Mouse (Mus musculus) liver, embryonic 13.5 days (tissue): ENCODE results near the gene Bmp8b. TPM values are rescaled to one million over a fixed set of nuclear protein-coding genes. Genes with fewer than 3 reads are reported as not detected.

ENCODE experiments used
- ATAC-seq: fragments of 200-750 bp; cut with Nextera tagmentation; 2 replicates; pipeline ENCODE4 v1.8.0; 2017; ENCODE audit warnings: low read depth, mild to moderate bottlenecking, moderate number of reproducible peaks, moderate library complexity
- DNase-seq: peaks from one replicate; pipeline ENCODE4 v3.0.0; 2022
- H3K27ac ChIP-seq: fragments of 300-500 bp; sonication (generic); 2 replicates; pipeline ENCODE4 v1.5.1; 2015; ENCODE audit warnings: moderate library complexity, mild to moderate bottlenecking, inconsistent platforms
- H3K27me3 ChIP-seq: fragments of 300-500 bp; sonication (generic); 2 replicates; pipeline ENCODE4 v1.6.1; 2015; ENCODE audit warnings: mild to moderate bottlenecking, inconsistent platforms
- H3K36me3 ChIP-seq: fragments of 300-500 bp; sonication (generic); 2 replicates; pipeline ENCODE4 v1.6.1; 2015; ENCODE audit warnings: mild to moderate bottlenecking, inconsistent platforms
- H3K4me1 ChIP-seq: fragments of 300-500 bp; sonication (generic); replicated peaks from 2 replicates; pipeline ENCODE4 v1.6.1; 2015; ENCODE audit warnings: inconsistent platforms
- H3K4me2 ChIP-seq: fragments of 300-500 bp; sonication (generic); 2 replicates; pipeline ENCODE4 v1.6.1; 2015; ENCODE audit warnings: inconsistent platforms, mild to moderate bottlenecking, moderate library complexity
- H3K4me3 ChIP-seq: fragments of 300-500 bp; sonication (generic); replicated peaks from 2 replicates; pipeline ENCODE4 v1.5.1; 2015; ENCODE audit warnings: mild to moderate bottlenecking, inconsistent platforms
- H3K9ac ChIP-seq: fragments of 300-500 bp; sonication (generic); 2 replicates; pipeline ENCODE4 v1.6.1; 2015; ENCODE audit warnings: mild to moderate bottlenecking, inconsistent platforms
- H3K9me3 ChIP-seq: fragments of 300-500 bp; sonication (generic); replicated peaks from 2 replicates; pipeline ENCODE4 v1.6.1; 2016; ENCODE audit warnings: inconsistent platforms
- WGBS: fragments of 180-500 bp; shearing (Covaris S2); methylation state at CpG from one replicate; pipeline ENCODE4 v1.1.7; 2015; ENCODE audit not compliant: insufficient replicate concordance; 5-methylcytosine and 5-hydroxymethylcytosine counted together
- polyA plus RNA-seq: library from polyadenylated mRNA; unstranded; fragments of >200 nt; fragmentation: Nextera tagmentation; extraction: Ambion mirVana; gene quantifications from 2 replicates; pipeline ENCODE4 v1.2.1, GENCODE M21; 2015

Gene Bmp8b
- polyA plus RNA-seq = 0.50 and 0.81 TPM in 2 replicates

DNA sequence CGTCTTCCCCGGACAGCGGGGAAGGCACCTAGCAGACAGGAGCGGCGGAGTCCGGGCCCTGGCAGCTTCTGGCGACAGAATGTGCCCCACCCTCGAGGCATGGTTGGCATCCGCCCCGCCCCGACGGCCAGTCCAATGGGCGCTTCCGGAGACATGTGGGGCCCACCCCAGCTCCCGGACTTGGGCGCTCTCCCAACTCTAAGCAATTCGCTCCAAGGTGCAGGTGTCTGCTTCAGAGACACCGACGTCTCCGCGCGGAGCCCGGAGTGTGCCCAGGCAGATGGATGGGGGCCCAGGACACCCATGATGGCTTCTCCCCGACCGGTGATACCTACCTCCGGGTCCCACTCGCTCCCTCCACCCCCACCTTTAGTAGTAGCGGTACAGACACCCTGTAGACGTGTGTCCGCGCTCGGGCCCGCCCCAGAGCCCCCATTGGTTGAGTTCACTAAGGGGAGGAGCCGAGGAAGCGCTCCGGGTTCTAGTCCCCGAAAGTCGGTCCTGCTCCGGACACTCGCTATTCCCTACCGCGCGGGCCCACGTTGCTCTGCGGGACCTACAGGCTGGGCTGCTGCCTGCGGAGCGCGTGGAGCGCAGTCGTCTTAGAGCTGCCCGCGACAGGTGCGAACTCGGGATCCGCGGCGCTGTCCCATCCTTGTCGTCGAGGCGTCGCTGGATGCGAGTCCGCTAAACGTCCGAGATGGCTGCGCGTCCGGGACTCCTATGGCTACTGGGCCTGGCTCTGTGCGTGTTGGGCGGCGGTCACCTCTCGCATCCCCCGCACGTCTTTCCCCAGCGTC, at the start of gene Bmp8b:
Bmp8b (plus strand) TSS at position 515 of the 800 bp plus-strand sequence.
- H3K36me3 ChIP-seq = no peaks in the 10 kb centered on the region
- peak within 1 kb of the TSS; percentile 48 for H3K4me2 ChIP-seq
- H3K27me3 ChIP-seq = peaks cover 48% of the 10 kb centered on the region
- no peak within 1 kb of the TSS for H3K9ac ChIP-seq
- H3K9me3 ChIP-seq = no peaks in the 10 kb centered on the region
- H3K27ac ChIP-seq = no peak within 1 kb of the TSS
- 8% methylated on average over 75 of the region's 75 CpGs for WGBS
- peaks cover 8% of the 10 kb centered on the region; the same call in 1 of the 2 replicates for H3K4me1 ChIP-seq
- ATAC-seq (peak; percentile 45; the same call in 1 of the 2 replicates), DNase-seq (no peak)
- peak within 1 kb of the TSS; percentile 26 for H3K4me3 ChIP-seq

DNA sequence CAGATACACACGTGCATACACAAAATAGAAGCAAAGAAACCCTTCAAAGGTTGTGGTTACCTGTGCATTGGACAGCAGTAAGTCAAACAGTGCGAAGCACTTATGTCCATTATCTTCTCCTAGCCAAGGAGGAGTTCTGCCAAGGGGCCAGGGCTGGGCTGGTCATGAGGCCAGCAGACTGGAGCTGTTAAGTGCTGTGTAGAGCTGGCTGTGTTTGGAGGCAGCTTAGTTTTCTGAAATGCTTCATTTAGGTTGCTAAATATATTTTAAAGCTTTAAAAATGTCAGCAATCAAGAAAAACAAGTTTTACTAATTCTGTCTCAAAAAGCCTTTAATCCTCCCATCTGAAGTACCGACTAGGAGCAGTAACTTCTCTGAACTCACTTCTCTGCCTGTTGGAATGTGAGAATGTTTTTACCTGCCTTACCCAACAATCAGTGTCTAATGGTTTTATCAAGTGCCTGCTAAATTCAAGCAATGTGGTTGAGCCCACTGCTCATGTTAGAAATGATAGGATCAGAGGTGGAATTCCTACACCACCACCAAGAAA, 48.3 kb upstream of the Bmp8b start:
- Histone ChIP-seq H3K36me3 (peaks cover 47% of the 10 kb centered on the region), H3K4me3 (no peak overlapping the region), H3K9me3 (no peaks in the 10 kb centered on the region), H3K9ac (no peak overlapping the region), H3K4me1 (no peaks in the 10 kb centered on the region), H3K4me2 (no peak overlapping the region), H3K27me3 (no peaks in the 10 kb centered on the region), H3K27ac (no peak overlapping the region)
- WGBS = 76% methylated on average over 3 of the region's 3 CpGs
- no peak for DNase-seq
- ATAC-seq = no peak

DNA sequence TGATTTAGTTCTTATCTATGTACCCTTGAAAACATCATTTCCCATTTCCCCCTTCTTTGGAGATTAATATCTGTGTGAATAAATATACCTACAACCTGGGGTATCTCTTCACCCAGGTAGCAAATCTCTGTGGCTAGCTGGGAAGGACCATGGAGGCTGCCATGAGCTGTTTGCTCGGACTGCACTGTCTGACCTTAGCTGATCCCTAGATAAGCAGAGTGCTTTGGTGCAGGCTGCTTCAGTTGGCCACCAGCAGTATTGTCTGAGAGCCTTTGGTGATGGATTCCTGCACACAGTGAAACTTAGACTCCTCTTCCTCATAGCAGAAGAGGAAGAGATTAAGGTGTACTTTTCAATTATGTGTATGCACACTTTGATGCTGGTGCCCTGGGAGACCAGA, 47.0 kb upstream of the Bmp8b start:
- Histone ChIP-seq H3K36me3 (peaks cover 35% of the 10 kb centered on the region), H3K27me3 (no peaks in the 10 kb centered on the region), H3K27ac (no peak overlapping the region), H3K9ac (no peak overlapping the region), H3K9me3 (no peaks in the 10 kb centered on the region), H3K4me1 (no peaks in the 10 kb centered on the region), H3K4me3 (no peak overlapping the region), H3K4me2 (no peak overlapping the region)
- DNase-seq (no peak), ATAC-seq (0 out of 2 replicates have a peak, but pooled peaks have one; percentile 58)
- 28% methylated on average over 1 of the region's 1 CpGs for WGBS

GRCm38 (mm10) chr4:123061744-123062143, 43.2 kb upstream of the Bmp8b start:
- Histone ChIP-seq H3K9me3 (no peaks in the 10 kb centered on the region), H3K9ac (no peak overlapping the region), H3K27me3 (no peaks in the 10 kb centered on the region), H3K4me2 (no peak overlapping the region), H3K27ac (no peak overlapping the region), H3K4me1 (no peaks in the 10 kb centered on the region), H3K4me3 (no peak overlapping the region), H3K36me3 (no peaks in the 10 kb centered on the region)
- 54% methylated on average over 5 of the region's 5 CpGs for WGBS
- ATAC-seq (no peak), DNase-seq (no peak)

DNA sequence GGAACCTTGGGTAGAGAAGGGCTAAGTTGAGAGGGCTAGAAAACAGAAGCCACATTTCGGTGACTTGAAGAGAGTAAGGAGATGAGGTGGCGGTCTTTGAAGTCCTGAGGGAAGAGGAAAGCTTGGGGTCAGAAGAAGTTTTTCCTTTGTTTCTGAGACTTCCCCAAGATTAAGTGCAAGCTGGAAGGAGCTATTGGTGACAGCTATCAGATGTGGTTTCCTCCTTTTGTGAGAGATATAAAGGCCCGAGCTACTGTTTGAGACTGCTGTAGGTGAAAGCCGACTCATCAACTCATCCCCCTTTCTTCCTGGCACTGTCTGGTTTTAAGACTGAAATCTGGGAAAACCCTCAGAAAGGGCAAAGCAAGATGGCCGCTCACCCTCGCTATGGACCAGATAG, 36.3 kb upstream of the Bmp8b start:
- no peak for ATAC-seq

GRCm38 (mm10) chr4:123071266-123071966, 33.5 kb upstream of the Bmp8b start:
- peak overlapping the region; percentile 50 for H3K4me2 ChIP-seq
- DNase-seq = peak; percentile 20
- no peak overlapping the region for H3K27ac ChIP-seq
- no peak overlapping the region for H3K9ac ChIP-seq
- peaks cover 27% of the 10 kb centered on the region for H3K27me3 ChIP-seq
- peak; percentile 74 for ATAC-seq
- 5% methylated on average over 13 of the region's 13 CpGs for WGBS
- H3K9me3 ChIP-seq = no peaks in the 10 kb centered on the region
- no peaks in the 10 kb centered on the region for H3K36me3 ChIP-seq
- peaks cover 5% of the 10 kb centered on the region for H3K4me1 ChIP-seq
- H3K4me3 ChIP-seq = peak overlapping the region; percentile 22; the same call in 1 of the 2 replicates

More for the DNA sequence above, 36.3 kb upstream of the Bmp8b start:
- Histone ChIP-seq H3K36me3 (no peaks in the 10 kb centered on the region), H3K9ac (no peak overlapping the region), H3K4me3 (no peak overlapping the region), H3K9me3 (no peaks in the 10 kb centered on the region), H3K27me3 (peaks cover 27% of the 10 kb centered on the region), H3K27ac (no peak overlapping the region), H3K4me1 (peaks cover 5% of the 10 kb centered on the region), H3K4me2 (no peak overlapping the region)
- WGBS = 33% methylated on average over 6 of the region's 6 CpGs
- no peak for DNase-seq

DNA sequence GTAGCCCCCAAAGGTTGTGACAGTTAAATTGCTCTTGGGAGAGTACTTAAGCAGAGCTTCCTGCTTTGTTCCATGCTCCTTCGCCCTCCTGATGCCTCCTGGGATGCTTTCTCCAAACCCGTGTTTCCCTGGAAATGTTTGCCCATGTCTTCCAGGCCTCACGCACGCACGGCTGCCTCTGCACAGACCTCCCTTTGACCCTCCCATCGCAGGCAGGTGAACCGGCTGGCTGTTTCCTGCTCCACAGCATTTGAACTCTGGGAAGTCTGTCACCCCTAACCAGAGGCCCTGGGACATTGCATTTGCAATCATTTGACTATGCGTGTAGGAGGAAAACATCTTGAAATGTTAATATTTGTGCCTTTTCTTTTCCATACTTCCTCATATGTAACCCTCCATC, 28.0 kb upstream of the Bmp8b start:
- WGBS = 64% methylated on average over 8 of the region's 8 CpGs
- no peaks in the 10 kb centered on the region for H3K36me3 ChIP-seq
- H3K27me3 ChIP-seq = no peaks in the 10 kb centered on the region; the same call in 1 of the 2 replicates
- H3K9ac ChIP-seq = no peak overlapping the region
- peaks cover 13% of the 10 kb centered on the region for H3K4me1 ChIP-seq
- no peak overlapping the region for H3K27ac ChIP-seq
- DNase-seq (no peak), ATAC-seq (no peak)
- H3K9me3 ChIP-seq = no peaks in the 10 kb centered on the region
- no peak overlapping the region for H3K4me2 ChIP-seq
- no peak overlapping the region for H3K4me3 ChIP-seq

DNA sequence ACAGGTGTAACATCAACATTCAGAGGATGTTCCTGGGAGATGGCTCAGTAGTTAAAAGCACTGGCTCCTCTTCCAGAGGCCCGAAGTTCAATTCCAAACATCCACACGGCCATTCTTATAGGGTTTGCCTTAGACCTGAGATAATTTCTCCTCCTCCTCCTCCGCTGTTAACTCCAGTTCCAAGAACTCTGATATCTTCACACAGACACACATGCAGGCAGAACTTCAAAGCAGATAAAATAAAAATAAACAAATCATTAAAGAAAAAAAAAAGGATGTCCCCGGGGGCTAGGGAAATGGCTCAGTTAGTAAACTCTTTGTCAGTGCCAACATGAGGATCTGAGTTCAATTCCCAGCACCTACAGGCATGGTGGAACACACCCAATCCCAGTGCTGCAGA, 26.7 kb upstream of the Bmp8b start:
- H3K27ac ChIP-seq = no peak overlapping the region
- 21% methylated on average over 4 of the region's 4 CpGs for WGBS
- no peaks in the 10 kb centered on the region for H3K9me3 ChIP-seq
- ATAC-seq (peak; percentile 74), DNase-seq (no peak)
- no peak overlapping the region for H3K9ac ChIP-seq
- peaks cover 13% of the 10 kb centered on the region for H3K4me1 ChIP-seq
- H3K36me3 ChIP-seq = no peaks in the 10 kb centered on the region
- peak overlapping the region; percentile 24; the same call in 1 of the 2 replicates for H3K4me2 ChIP-seq
- no peaks in the 10 kb centered on the region; the same call in 1 of the 2 replicates for H3K27me3 ChIP-seq
- no peak overlapping the region for H3K4me3 ChIP-seq

GRCm38 (mm10) chr4:123080791-123081190, 24.2 kb upstream of the Bmp8b start:
- no peak overlapping the region for H3K4me3 ChIP-seq
- H3K9ac ChIP-seq = no peak overlapping the region
- no peak for DNase-seq
- WGBS = 60% methylated on average over 13 of the region's 13 CpGs
- no peak for ATAC-seq
- no peak overlapping the region for H3K27ac ChIP-seq
- no peaks in the 10 kb centered on the region for H3K36me3 ChIP-seq
- H3K4me1 ChIP-seq = peaks cover 13% of the 10 kb centered on the region
- no peak overlapping the region for H3K4me2 ChIP-seq
- H3K9me3 ChIP-seq = no peaks in the 10 kb centered on the region
- no peaks in the 10 kb centered on the region for H3K27me3 ChIP-seq

DNA sequence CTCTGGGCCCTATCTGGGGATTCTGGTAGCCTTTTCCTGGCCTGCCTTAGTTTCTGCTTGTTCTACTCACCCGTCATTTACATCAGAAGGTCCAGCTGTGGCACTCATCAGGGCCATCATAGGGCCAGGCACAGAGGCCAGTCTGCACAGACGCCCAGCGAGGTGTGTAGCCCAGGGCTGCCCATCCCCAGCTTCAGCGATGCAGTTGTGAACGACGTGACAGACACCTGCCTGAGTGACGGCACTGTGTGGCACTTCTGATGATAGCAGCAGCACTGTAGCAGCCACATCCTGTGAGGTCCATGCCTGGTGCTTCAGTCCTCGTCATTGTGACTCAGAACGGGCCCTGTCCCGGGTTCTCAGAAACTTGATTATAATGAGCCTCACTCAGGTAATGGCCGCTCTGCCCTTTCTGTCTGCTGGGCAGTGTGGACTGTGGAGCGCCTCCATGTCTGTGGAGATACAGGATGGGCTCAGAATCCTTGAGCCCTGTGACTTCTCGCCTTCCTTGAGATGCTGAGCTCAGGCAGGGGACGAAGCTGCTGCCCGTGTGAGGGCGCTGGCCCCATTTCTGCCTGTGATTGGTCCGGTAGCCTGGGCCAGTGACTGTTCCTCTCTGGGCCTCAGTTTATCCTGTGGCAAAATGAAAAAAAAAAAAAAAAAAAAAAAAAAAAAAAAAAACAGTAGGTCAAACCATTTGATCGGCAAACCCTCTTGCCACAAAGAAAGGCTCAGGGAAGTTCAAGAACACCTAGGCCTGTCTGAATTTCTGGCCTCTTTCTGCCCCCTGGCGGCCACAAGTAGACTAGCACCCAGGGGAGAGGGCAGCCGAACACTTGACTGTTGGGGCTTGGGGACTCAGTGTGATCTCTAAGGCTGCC, 22.4 kb upstream of the Bmp8b start:
- peaks cover 13% of the 10 kb centered on the region for H3K4me1 ChIP-seq
- no peak overlapping the region for H3K27ac ChIP-seq
- no peaks in the 10 kb centered on the region for H3K27me3 ChIP-seq
- H3K36me3 ChIP-seq = no peaks in the 10 kb centered on the region
- H3K9me3 ChIP-seq = no peaks in the 10 kb centered on the region
- H3K4me2 ChIP-seq = no peak overlapping the region
- DNase-seq (peak; percentile 26), ATAC-seq (no peak)
- H3K4me3 ChIP-seq = no peak overlapping the region
- 66% methylated on average over 20 of the region's 20 CpGs for WGBS
- H3K9ac ChIP-seq = no peak overlapping the region
